Mouse (Mus musculus): ENCODE data around the gene Zfp113. TPM values are rescaled to one million over a fixed set of nuclear protein-coding genes. Genes with fewer than 3 reads are reported as not detected.

The Zfp113 gene
- polyA plus RNA-seq, 1 experiment from 2014 or later = 26.5 TPM

MicroRNAs within 50 kb of the gene (microRNA counts, 519-probe panel; counts per million panel counts)
- 3,970 counts per million, percentile 83 among the panel's probes with 10 or more counts for microRNA mmu-miR-106b
- 4,696 counts per million, percentile 94 among the panel's probes with 10 or more counts for microRNA mmu-miR-25
- 3,913 counts per million, percentile 83 among the panel's probes with 10 or more counts for microRNA mmu-miR-93

Small RNAs within 50 kb of the gene (microRNA-seq; reads per million reads assigned to microRNA genes)
- 5,764 reads per million, percentile 93 among the genes with 10 or more reads in this experiment for gene Mir106b
- 278 reads per million, percentile 64 among the genes with 10 or more reads in this experiment for gene Mir25
- 8,003 reads per million, percentile 94 among the genes with 10 or more reads in this experiment for gene Mir93

Other genes with a start within 250 kb of the Zfp113 start
- not detected in 2 replicates for gene Cyp3a13, start 234.1 kb downstream of the Zfp113 start, polyA plus RNA-seq (2015; fragmentation: Nextera tagmentation; extraction: Ambion mirVana)
- gene Gjc3, start 192.6 kb downstream of the Zfp113 start, polyA plus RNA-seq (2015; fragmentation: Nextera tagmentation; extraction: Ambion mirVana) = 1.3 and 1.7 TPM in 2 replicates
- not detected in 2 replicates for gene Azgp1, start 174.2 kb downstream of the Zfp113 start, polyA plus RNA-seq (2015; fragmentation: Nextera tagmentation; extraction: Ambion mirVana)
- not detected in 2 replicates for gene Smok3a, start 134.5 kb downstream of the Zfp113 start, polyA plus RNA-seq (2015; fragmentation: Nextera tagmentation; extraction: Ambion mirVana)
- gene Smok3b, start 134.3 kb downstream of the Zfp113 start, polyA plus RNA-seq (2015; fragmentation: Nextera tagmentation; extraction: Ambion mirVana) = not detected in 2 replicates
- gene Smok3c, start 102.5 kb downstream of the Zfp113 start, polyA plus RNA-seq (2015; fragmentation: Nextera tagmentation; extraction: Ambion mirVana) = not detected in 2 replicates
- 20.8 and 22.1 TPM in 2 replicates for gene Zkscan1, start 70.7 kb downstream of the Zfp113 start, polyA plus RNA-seq (2015; fragmentation: Nextera tagmentation; extraction: Ambion mirVana)
- gene Zscan21, start 38.8 kb downstream of the Zfp113 start, polyA plus RNA-seq (2015; fragmentation: Nextera tagmentation; extraction: Ambion mirVana) = 81.4 and 82.6 TPM in 2 replicates
- gene Cops6, start 5.3 kb upstream of the Zfp113 start, polyA plus RNA-seq (2015; fragmentation: Nextera tagmentation; extraction: Ambion mirVana) = 313 and 320 TPM in 2 replicates
- gene Ap4m1, start 16.3 kb upstream of the Zfp113 start, polyA plus RNA-seq (2015; fragmentation: Nextera tagmentation; extraction: Ambion mirVana) = 24.7 and 26.2 TPM in 2 replicates
- 85.4 and 94.5 TPM in 2 replicates for gene Mcm7, start 16.7 kb upstream of the Zfp113 start, polyA plus RNA-seq (2015; fragmentation: Nextera tagmentation; extraction: Ambion mirVana)
- gene Taf6, start 31.7 kb upstream of the Zfp113 start, polyA plus RNA-seq (2015; fragmentation: Nextera tagmentation; extraction: Ambion mirVana) = 75.5 and 77.7 TPM in 2 replicates
- gene Cnpy4, start 31.7 kb upstream of the Zfp113 start, polyA plus RNA-seq (2015; fragmentation: Nextera tagmentation; extraction: Ambion mirVana) = 26.5 and 29.6 TPM in 2 replicates
- 12.4 and 14.7 TPM in 2 replicates for gene Mblac1, start 38.6 kb upstream of the Zfp113 start, polyA plus RNA-seq (2015; fragmentation: Nextera tagmentation; extraction: Ambion mirVana)
- gene Nxpe5, start 70.2 kb upstream of the Zfp113 start, polyA plus RNA-seq (2015; fragmentation: Nextera tagmentation; extraction: Ambion mirVana) = not detected in 2 replicates
- 108 and 111 TPM in 2 replicates for gene Lamtor4, start 99.7 kb upstream of the Zfp113 start, polyA plus RNA-seq (2015; fragmentation: Nextera tagmentation; extraction: Ambion mirVana)
- 17.1 and 21.1 TPM in 2 replicates for gene BC037034, start 108.3 kb upstream of the Zfp113 start, polyA plus RNA-seq (2015; fragmentation: Nextera tagmentation; extraction: Ambion mirVana)
- 2.2 and 2.6 TPM in 2 replicates for gene Gal3st4, start 117.1 kb upstream of the Zfp113 start, polyA plus RNA-seq (2015; fragmentation: Nextera tagmentation; extraction: Ambion mirVana)
- 0.17 and 0.19 TPM in 2 replicates for gene Gm43720, start 124.2 kb upstream of the Zfp113 start, polyA plus RNA-seq (2015; fragmentation: Nextera tagmentation; extraction: Ambion mirVana)
- 147 and 149 TPM in 2 replicates for gene Gpc2, start 124.3 kb upstream of the Zfp113 start, polyA plus RNA-seq (2015; fragmentation: Nextera tagmentation; extraction: Ambion mirVana)
- gene Stag3, start 124.5 kb upstream of the Zfp113 start, polyA plus RNA-seq (2015; fragmentation: Nextera tagmentation; extraction: Ambion mirVana) = 9.2 and 9.8 TPM in 2 replicates
- 0.14 TPM in 1 of 2 replicates, not detected in the other for gene Pvrig, start 186.2 kb upstream of the Zfp113 start, polyA plus RNA-seq (2015; fragmentation: Nextera tagmentation; extraction: Ambion mirVana)

All from hindbrain, embryonic 15.5 days (tissue).